Mouse (Mus musculus): Measurements from ENCODE around the gene Gpr45.

Gene Gpr45

GRCm38 (mm10) chr1:42952734-42953481, at the start of gene Gpr45:
Gene Gpr45, plus strand, starts transcription at chr1:42952872.
- peak; percentile 10 for DNase-seq (ENCODE audit: low read depth, low spot score)
- H3K27me3 ChIP-seq (ENCODE audit: control insufficient read depth, insufficient read depth, low read length, poor library complexity, severe bottlenecking), result no peaks in the 10 kb centered on the region; the same call in 1 of the 2 replicates
- no peaks in the 10 kb centered on the region for H3K36me3 ChIP-seq (ENCODE audit: control insufficient read depth, insufficient read depth, low read length, poor library complexity, severe bottlenecking)

GRCm38 (mm10) chr1:42905148-42905547, 47.5 kb upstream of the Gpr45 start:
- no peaks in the 10 kb centered on the region for H3K27me3 ChIP-seq (ENCODE audit: control insufficient read depth, insufficient read depth, low read length, poor library complexity, severe bottlenecking)
- H3K36me3 ChIP-seq (ENCODE audit: control insufficient read depth, insufficient read depth, low read length, poor library complexity, severe bottlenecking), result no peaks in the 10 kb centered on the region; the same call in none of the 2 replicates
- DNase-seq (ENCODE audit: low read depth, low spot score), result no peak

GRCm38 (mm10) chr1:42906696-42907095, 46.0 kb upstream of the Gpr45 start:
- Histone ChIP-seq H3K36me3 (ENCODE audit: control insufficient read depth, insufficient read depth, low read length, poor library complexity, severe bottlenecking) (no peaks in the 10 kb centered on the region; the same call in none of the 2 replicates), H3K27me3 (ENCODE audit: control insufficient read depth, insufficient read depth, low read length, poor library complexity, severe bottlenecking) (no peaks in the 10 kb centered on the region)
- no peak for DNase-seq (ENCODE audit: low read depth, low spot score)

GRCm38 (mm10) chr1:42907153-42907552, 45.5 kb upstream of the Gpr45 start:
- no peaks in the 10 kb centered on the region for H3K27me3 ChIP-seq (ENCODE audit: control insufficient read depth, insufficient read depth, low read length, poor library complexity, severe bottlenecking)
- no peaks in the 10 kb centered on the region; the same call in none of the 2 replicates for H3K36me3 ChIP-seq (ENCODE audit: control insufficient read depth, insufficient read depth, low read length, poor library complexity, severe bottlenecking)
- DNase-seq (ENCODE audit: low read depth, low spot score), result no peak

- Histone ChIP-seq H3K27me3 (ENCODE audit: control insufficient read depth, insufficient read depth, low read length, poor library complexity, severe bottlenecking) (no peaks in the 10 kb centered on the region), H3K36me3 (ENCODE audit: control insufficient read depth, insufficient read depth, low read length, poor library complexity, severe bottlenecking) (no peaks in the 10 kb centered on the region)
- peak; percentile 26 for DNase-seq (ENCODE audit: low read depth, low spot score)
Measured at GRCm38 (mm10) chr1:42915062-42915461, 37.6 kb upstream of the Gpr45 start.

- Histone ChIP-seq H3K27me3 (ENCODE audit: control insufficient read depth, insufficient read depth, low read length, poor library complexity, severe bottlenecking) (no peaks in the 10 kb centered on the region), H3K36me3 (ENCODE audit: control insufficient read depth, insufficient read depth, low read length, poor library complexity, severe bottlenecking) (no peaks in the 10 kb centered on the region)
- DNase-seq (ENCODE audit: low read depth, low spot score), result peak; percentile 3
Measured at GRCm38 (mm10) chr1:42916719-42917118, 36.0 kb upstream of the Gpr45 start.

- DNase-seq (ENCODE audit: low read depth, low spot score), result no peak
- no peaks in the 10 kb centered on the region for H3K27me3 ChIP-seq (ENCODE audit: control insufficient read depth, insufficient read depth, low read length, poor library complexity, severe bottlenecking)
- H3K36me3 ChIP-seq (ENCODE audit: control insufficient read depth, insufficient read depth, low read length, poor library complexity, severe bottlenecking), result no peaks in the 10 kb centered on the region
Measured at GRCm38 (mm10) chr1:42917908-42918307, 34.8 kb upstream of the Gpr45 start.

GRCm38 (mm10) chr1:42923924-42924323, 28.7 kb upstream of the Gpr45 start:
- H3K36me3 ChIP-seq (ENCODE audit: control insufficient read depth, insufficient read depth, low read length, poor library complexity, severe bottlenecking), result no peaks in the 10 kb centered on the region
- DNase-seq (ENCODE audit: low read depth, low spot score), result no peak

GRCm38 (mm10) chr1:42933613-42934012, 19.1 kb upstream of the Gpr45 start:
- no peaks in the 10 kb centered on the region for H3K36me3 ChIP-seq (ENCODE audit: control insufficient read depth, insufficient read depth, low read length, poor library complexity, severe bottlenecking)
- DNase-seq (ENCODE audit: low read depth, low spot score), result no peak
- no peaks in the 10 kb centered on the region for H3K27me3 ChIP-seq (ENCODE audit: control insufficient read depth, insufficient read depth, low read length, poor library complexity, severe bottlenecking)

More at GRCm38 (mm10) chr1:42923924-42924323, 28.7 kb upstream of the Gpr45 start:
- no peaks in the 10 kb centered on the region for H3K27me3 ChIP-seq (ENCODE audit: control insufficient read depth, insufficient read depth, low read length, poor library complexity, severe bottlenecking)

- no peaks in the 10 kb centered on the region; the same call in 1 of the 2 replicates for H3K27me3 ChIP-seq (ENCODE audit: control insufficient read depth, insufficient read depth, low read length, poor library complexity, severe bottlenecking)
- H3K36me3 ChIP-seq (ENCODE audit: control insufficient read depth, insufficient read depth, low read length, poor library complexity, severe bottlenecking), result no peaks in the 10 kb centered on the region
- DNase-seq (ENCODE audit: low read depth, low spot score), result no peak
Measured at GRCm38 (mm10) chr1:42948486-42948885, 4.2 kb upstream of the Gpr45 start.

GRCm38 (mm10) chr1:42953482-42953822, 780 bp downstream of the Gpr45 start:
- no peak for DNase-seq (ENCODE audit: low read depth, low spot score)
- no peaks in the 10 kb centered on the region for H3K36me3 ChIP-seq (ENCODE audit: control insufficient read depth, insufficient read depth, low read length, poor library complexity, severe bottlenecking)
- no peaks in the 10 kb centered on the region; the same call in 1 of the 2 replicates for H3K27me3 ChIP-seq (ENCODE audit: control insufficient read depth, insufficient read depth, low read length, poor library complexity, severe bottlenecking)

- no peak for DNase-seq (ENCODE audit: low read depth, low spot score)
- Histone ChIP-seq H3K36me3 (ENCODE audit: control insufficient read depth, insufficient read depth, low read length, poor library complexity, severe bottlenecking) (no peaks in the 10 kb centered on the region), H3K27me3 (ENCODE audit: control insufficient read depth, insufficient read depth, low read length, poor library complexity, severe bottlenecking) (no peaks in the 10 kb centered on the region; the same call in 1 of the 2 replicates)
Measured at GRCm38 (mm10) chr1:42956828-42957227, 4.2 kb downstream of the Gpr45 start.

GRCm38 (mm10) chr1:42983082-42983771, 30.6 kb downstream of the Gpr45 start:
- Histone ChIP-seq H3K36me3 (ENCODE audit: control insufficient read depth, insufficient read depth, low read length, poor library complexity, severe bottlenecking) (no peaks in the 10 kb centered on the region), H3K27me3 (ENCODE audit: control insufficient read depth, insufficient read depth, low read length, poor library complexity, severe bottlenecking) (no peaks in the 10 kb centered on the region)
- no peak for DNase-seq (ENCODE audit: low read depth, low spot score)

- Histone ChIP-seq H3K27me3 (ENCODE audit: control insufficient read depth, insufficient read depth, low read length, poor library complexity, severe bottlenecking) (no peaks in the 10 kb centered on the region), H3K36me3 (ENCODE audit: control insufficient read depth, insufficient read depth, low read length, poor library complexity, severe bottlenecking) (no peaks in the 10 kb centered on the region)
- no peak for DNase-seq (ENCODE audit: low read depth, low spot score)
Measured at GRCm38 (mm10) chr1:42984119-42984518, 31.4 kb downstream of the Gpr45 start.

- no peaks in the 10 kb centered on the region for H3K27me3 ChIP-seq (ENCODE audit: control insufficient read depth, insufficient read depth, low read length, poor library complexity, severe bottlenecking)
- no peaks in the 10 kb centered on the region for H3K36me3 ChIP-seq (ENCODE audit: control insufficient read depth, insufficient read depth, low read length, poor library complexity, severe bottlenecking)
- no peak for DNase-seq (ENCODE audit: low read depth, low spot score)
Measured at GRCm38 (mm10) chr1:42988996-42989395, 36.3 kb downstream of the Gpr45 start.
